Mouse (Mus musculus): Measurements from ENCODE around the gene Slc35b4. TPM values are rescaled to one million over a fixed set of nuclear protein-coding genes. Genes with fewer than 3 reads are reported as not detected.

Gene Slc35b4
- polyA plus RNA-seq, 1 experiment, result 18.3 TPM

- Histone ChIP-seq H3ac (ENCODE audit: control insufficient read depth, insufficient read length) (no peak overlapping the region), H3K79me2 (ENCODE audit: control insufficient read depth, insufficient read depth) (no peaks in the 10 kb centered on the region), H3K36me3 (ENCODE audit: control insufficient read depth, insufficient read depth) (peaks cover 6% of the 10 kb centered on the region), H3K4me2 (ENCODE audit: low read depth) (no peak overlapping the region), H3K4me3 (no peak overlapping the region), H3K27me3 (ENCODE audit: control insufficient read depth, insufficient read depth, insufficient read length) (no peaks in the 10 kb centered on the region)
- TF ChIP-seq POLR2A (IDR thresholded peaks at IDR 0.05; ENCODE audit: insufficient read length, low read depth) (no peak), MYOG (IDR thresholded peaks at IDR 0.05; ENCODE audit: control insufficient read depth in 1 of 3, insufficient read depth in 1 of 3, insufficient read length in 2 of 3, low read depth in 2 of 3) (no peak), TCF12 (IDR thresholded peaks at IDR 0.05; ENCODE audit: insufficient read depth, poor library complexity, severe bottlenecking) (no peak), MYOD1 (IDR thresholded peaks at IDR 0.05; ENCODE audit: control insufficient read depth in 1 of 3, insufficient read length in 2 of 3, low read depth in 2 of 3) (no peak), SRF (IDR thresholded peaks at IDR 0.05; ENCODE audit: control insufficient read depth, insufficient read length, low read depth) (no peak), TCF3 (IDR thresholded peaks at IDR 0.05; ENCODE audit: insufficient read length, low read depth) (no peak), CEBPB (IDR thresholded peaks at IDR 0.05; ENCODE audit: insufficient read depth, poor library complexity, severe bottlenecking) (no peak), REST (IDR thresholded peaks at IDR 0.05; ENCODE audit: insufficient read depth, insufficient read length) (no peak), MAX (IDR thresholded peaks at IDR 0.05; ENCODE audit: low read depth) (no peak), E2F4 (IDR thresholded peaks at IDR 0.05; ENCODE audit: insufficient read depth) (no peak), USF1 (IDR thresholded peaks at IDR 0.05; ENCODE audit: low read depth) (no peak), POLR2AphosphoS2 (IDR thresholded peaks at IDR 0.05; ENCODE audit: insufficient read length, low read depth) (no peak)
These were observed 23.6 kb downstream of the Slc35b4 start for GRCm38 (mm10) chr6:34153069-34154052.

- Histone ChIP-seq H3K4me2 (ENCODE audit: low read depth) (no peak overlapping the region), H3ac (ENCODE audit: control insufficient read depth, insufficient read length) (no peak overlapping the region), H3K27me3 (ENCODE audit: control insufficient read depth, insufficient read depth, insufficient read length) (no peaks in the 10 kb centered on the region), H3K4me3 (no peak overlapping the region), H3K79me2 (ENCODE audit: control insufficient read depth, insufficient read depth) (no peaks in the 10 kb centered on the region), H3K36me3 (ENCODE audit: control insufficient read depth, insufficient read depth) (no peaks in the 10 kb centered on the region)
- TF ChIP-seq POLR2AphosphoS2 (IDR thresholded peaks at IDR 0.05; ENCODE audit: insufficient read length, low read depth) (no peak), TCF3 (IDR thresholded peaks at IDR 0.05; ENCODE audit: insufficient read length, low read depth) (no peak), MYOD1 (IDR thresholded peaks at IDR 0.05; ENCODE audit: control insufficient read depth in 1 of 3, insufficient read length in 2 of 3, low read depth in 2 of 3) (no peak), E2F4 (IDR thresholded peaks at IDR 0.05; ENCODE audit: insufficient read depth) (no peak), MAX (IDR thresholded peaks at IDR 0.05; ENCODE audit: low read depth) (no peak), CEBPB (IDR thresholded peaks at IDR 0.05; ENCODE audit: insufficient read depth, poor library complexity, severe bottlenecking) (no peak), REST (IDR thresholded peaks at IDR 0.05; ENCODE audit: insufficient read depth, insufficient read length) (no peak), MYOG (IDR thresholded peaks at IDR 0.05; ENCODE audit: control insufficient read depth in 1 of 3, insufficient read depth in 1 of 3, insufficient read length in 2 of 3, low read depth in 2 of 3) (no peak), USF1 (IDR thresholded peaks at IDR 0.05; ENCODE audit: low read depth) (no peak), TCF12 (IDR thresholded peaks at IDR 0.05; ENCODE audit: insufficient read depth, poor library complexity, severe bottlenecking) (no peak), POLR2A (IDR thresholded peaks at IDR 0.05; ENCODE audit: insufficient read length, low read depth) (no peak), SRF (IDR thresholded peaks at IDR 0.05; ENCODE audit: control insufficient read depth, insufficient read length, low read depth) (no peak)
These were observed 27.1 kb downstream of the Slc35b4 start for GRCm38 (mm10) chr6:34149821-34150220.

- TF ChIP-seq MYOD1 (IDR thresholded peaks at IDR 0.05; ENCODE audit: control insufficient read depth in 1 of 3, insufficient read length in 2 of 3, low read depth in 2 of 3), result no peak
- TF ChIP-seq POLR2A (IDR thresholded peaks at IDR 0.05; ENCODE audit: insufficient read length, low read depth), result no peak
- TF ChIP-seq USF1 (IDR thresholded peaks at IDR 0.05; ENCODE audit: low read depth), result no peak
- TF ChIP-seq SRF (IDR thresholded peaks at IDR 0.05; ENCODE audit: control insufficient read depth, insufficient read length, low read depth), result no peak
- TF ChIP-seq TCF3 (IDR thresholded peaks at IDR 0.05; ENCODE audit: insufficient read length, low read depth), result no peak
- no peak for TF ChIP-seq MYOG (IDR thresholded peaks at IDR 0.05; ENCODE audit: control insufficient read depth in 1 of 3, insufficient read depth in 1 of 3, insufficient read length in 2 of 3, low read depth in 2 of 3)
- no peak for TF ChIP-seq TCF12 (IDR thresholded peaks at IDR 0.05; ENCODE audit: insufficient read depth, poor library complexity, severe bottlenecking)
- TF ChIP-seq REST (IDR thresholded peaks at IDR 0.05; ENCODE audit: insufficient read depth, insufficient read length), result no peak
- TF ChIP-seq CEBPB (IDR thresholded peaks at IDR 0.05; ENCODE audit: insufficient read depth, poor library complexity, severe bottlenecking), result no peak
- no peak for TF ChIP-seq MAX (IDR thresholded peaks at IDR 0.05; ENCODE audit: low read depth)
- no peak for TF ChIP-seq E2F4 (IDR thresholded peaks at IDR 0.05; ENCODE audit: insufficient read depth)
- TF ChIP-seq POLR2AphosphoS2 (IDR thresholded peaks at IDR 0.05; ENCODE audit: insufficient read length, low read depth), result no peak
- Histone ChIP-seq H3K27me3 (ENCODE audit: control insufficient read depth, insufficient read depth, insufficient read length) (no peaks in the 10 kb centered on the region), H3K79me2 (ENCODE audit: control insufficient read depth, insufficient read depth) (no peaks in the 10 kb centered on the region), H3ac (ENCODE audit: control insufficient read depth, insufficient read length) (no peak overlapping the region), H3K36me3 (ENCODE audit: control insufficient read depth, insufficient read depth) (no peaks in the 10 kb centered on the region), H3K4me3 (no peak overlapping the region), H3K4me2 (ENCODE audit: low read depth) (no peak overlapping the region)
These were observed 27.8 kb downstream of the Slc35b4 start for GRCm38 (mm10) chr6:34149066-34149465.

- no peaks in the 10 kb centered on the region for H3K27me3 ChIP-seq (ENCODE audit: control insufficient read depth, insufficient read depth, insufficient read length)
- no peaks in the 10 kb centered on the region for H3K36me3 ChIP-seq (ENCODE audit: control insufficient read depth, insufficient read depth)
- no peak overlapping the region for H3K4me3 ChIP-seq
- H3K79me2 ChIP-seq (ENCODE audit: control insufficient read depth, insufficient read depth), result no peaks in the 10 kb centered on the region
- TF ChIP-seq MYOG (IDR thresholded peaks at IDR 0.05; ENCODE audit: control insufficient read depth in 1 of 3, insufficient read depth in 1 of 3, insufficient read length in 2 of 3, low read depth in 2 of 3) (no peak), POLR2AphosphoS2 (IDR thresholded peaks at IDR 0.05; ENCODE audit: insufficient read length, low read depth) (no peak), TCF3 (IDR thresholded peaks at IDR 0.05; ENCODE audit: insufficient read length, low read depth) (no peak), USF1 (IDR thresholded peaks at IDR 0.05; ENCODE audit: low read depth) (no peak), MAX (IDR thresholded peaks at IDR 0.05; ENCODE audit: low read depth) (no peak), E2F4 (IDR thresholded peaks at IDR 0.05; ENCODE audit: insufficient read depth) (no peak), POLR2A (IDR thresholded peaks at IDR 0.05; ENCODE audit: insufficient read length, low read depth) (no peak), REST (IDR thresholded peaks at IDR 0.05; ENCODE audit: insufficient read depth, insufficient read length) (no peak), TCF12 (IDR thresholded peaks at IDR 0.05; ENCODE audit: insufficient read depth, poor library complexity, severe bottlenecking) (no peak), SRF (IDR thresholded peaks at IDR 0.05; ENCODE audit: control insufficient read depth, insufficient read length, low read depth) (no peak), MYOD1 (IDR thresholded peaks at IDR 0.05; ENCODE audit: control insufficient read depth in 1 of 3, insufficient read length in 2 of 3, low read depth in 2 of 3) (no peak), CEBPB (IDR thresholded peaks at IDR 0.05; ENCODE audit: insufficient read depth, poor library complexity, severe bottlenecking) (no peak)
- no peak overlapping the region for H3ac ChIP-seq (ENCODE audit: control insufficient read depth, insufficient read length)
- no peak overlapping the region for H3K4me2 ChIP-seq (ENCODE audit: low read depth)
These were observed 28.3 kb downstream of the Slc35b4 start for GRCm38 (mm10) chr6:34148639-34149038.

Data from myocyte (in vitro differentiated cells).